ENCODE assay signal across 10 mouse cellular contexts in genomic region chr19:23863959-23864358, GRCm38 (mm10).
DNase-seq lines count a peak whose midpoint lies in the region; ATAC-seq and TF ChIP-seq lines count a peak whose summit lies in the region.
"Had no signal": no experiment of that assay in that cellular context is flagged by ENCODE, and none has a peak within 500 bp of the region (broad histone marks: within the 10 kb centered on the region; RNA-seq: fewer than 3 reads in every experiment).

No protein-coding gene starts in this region.

- no peaks in the 10 kb centered on the region for H3K4me1 ChIP-seq in heart, adult 2 months (ENCODE audit: control insufficient read depth, insufficient read depth, low read length)
- peaks cover 7% of the 10 kb centered on the region for H3K4me1 ChIP-seq in heart, embryonic 12.5 days (replicated peaks)
- H3K4me1 ChIP-seq: neural tube, embryonic 12.5 days had no signal

- no peaks in the 10 kb centered on the region for H3K79me2 ChIP-seq in heart, adult 2 months (replicated peaks; ENCODE audit: control insufficient read depth, insufficient read depth, low read length)

- no peaks in the 10 kb centered on the region for H3K27me3 ChIP-seq in heart, adult 2 months (ENCODE audit: control insufficient read depth, insufficient read depth, low read length)
- no peaks in the 10 kb centered on the region for H3K27me3 ChIP-seq in heart, embryonic 12.5 days (replicated peaks)
- H3K27me3 ChIP-seq: neural tube, embryonic 12.5 days had no signal

- no peak for TF ChIP-seq POLR2A in heart, adult 2 months (IDR thresholded peaks at IDR 0.05; ENCODE audit: insufficient read depth, low read depth, low read length)

- no peak overlapping the region for H3K9ac ChIP-seq in heart, adult 2 months (ENCODE audit: low read depth, low read length)
- no peak overlapping the region for H3K9ac ChIP-seq in heart, embryonic 12.5 days
- H3K9ac ChIP-seq: neural tube, embryonic 12.5 days had no signal

- TF ChIP-seq CTCF in heart, adult 2 months (IDR thresholded peaks at IDR 0.05), result no peak

- no peak overlapping the region for H3K27ac ChIP-seq in heart, adult 2 months
- no peak overlapping the region for H3K27ac ChIP-seq in heart, embryonic 12.5 days (ENCODE audit: poor library complexity, severe bottlenecking)
- H3K27ac ChIP-seq: forebrain, embryonic 10.5 days; neural tube, embryonic 12.5 days had no signal

- no peak for ATAC-seq in heart, embryonic 12.5 days (ENCODE audit: insufficient number of reproducible peaks, low FRiP score)

- H3K4me2 ChIP-seq in heart, embryonic 12.5 days, result no peak overlapping the region
- H3K4me2 ChIP-seq: neural tube, embryonic 12.5 days had no signal

- intact Hi-C loops in heart, adult 2 months (cut with DNase I), result loop anchor here (5.0 kb wide), 2 partner anchors 107 to 403 kb away; partner anchors contain the start of gene Apba1

- TF ChIP-seq EP300 in heart, adult 2 months (IDR thresholded peaks at IDR 0.05; ENCODE audit: insufficient read depth, low read depth, low read length), result no peak

- no peaks in the 10 kb centered on the region for H3K36me3 ChIP-seq in heart, adult 2 months (ENCODE audit: control insufficient read depth, insufficient read depth, low read length)
- no peaks in the 10 kb centered on the region for H3K36me3 ChIP-seq in heart, embryonic 12.5 days
- H3K36me3 ChIP-seq: forebrain, embryonic 10.5 days; neural tube, embryonic 12.5 days had no signal

- no peaks in the 10 kb centered on the region for H3K9me3 ChIP-seq in heart, embryonic 12.5 days (replicated peaks)
- H3K9me3 ChIP-seq: forebrain, embryonic 10.5 days; neural tube, embryonic 12.5 days had no signal

- H3K4me3 ChIP-seq in heart, adult 2 months, result no peak overlapping the region
- H3K4me3 ChIP-seq in heart, embryonic 12.5 days, result no peak overlapping the region
- H3K4me3 ChIP-seq: forebrain, embryonic 10.5 days; neural tube, embryonic 12.5 days had no signal

- WGBS in heart, adult 2 months, result 43% methylated on average over 3 of the region's 3 CpGs
- 65% methylated on average over 3 of the region's 3 CpGs for WGBS in heart, embryonic 12.5 days

- DNase-seq in heart, adult 2 months, result peak; percentile 39 to 44
- peak; percentile 8 for DNase-seq in urinary bladder, postnatal 25 days (ENCODE audit: low spot score)
- DNase-seq in urinary bladder, adult 2 months (ENCODE audit: low spot score), result no peak
- peak; percentile 76 to 87 for DNase-seq in kidney, adult 8-10 months
- no peak for DNase-seq in cerebellum, adult 9-11 months
- DNase-seq in cerebellum, postnatal 14 days, result no peak
- no peak for DNase-seq in layer of hippocampus, adult 18-20 months (ENCODE audit: low spot score in 2 of 2)

Comparison
In these comparisons a context has a peak if more than half of its experiments do, and no peak if none do; other contexts are left out.
1. DNase-seq: peak in heart, adult 2 months (2 of 2), urinary bladder, postnatal 25 days (single experiment) and kidney, adult 8-10 months (2 of 2); none in urinary bladder, adult 2 months (single experiment), cerebellum, adult 9-11 months (single experiment), cerebellum, postnatal 14 days (0 of 2) and layer of hippocampus, adult 18-20 months (0 of 2).